Mouse (Mus musculus): ENCODE results near the gene Cmpk1. TPM values are rescaled to one million over a fixed set of nuclear protein-coding genes. Genes with fewer than 3 reads are reported as not detected.

Cmpk1 gene
- polyA plus RNA-seq, 1 experiment from 2014 or later, result 229 TPM

GRCm38 (mm10) chr4:114913594-114913962 lies 73.5 kb downstream of the Cmpk1 start:
- peak; percentile 20; the same call in 1 of the 2 replicates for ATAC-seq
- WGBS, result under 1% methylated on average over 13 of the region's 13 CpGs
- no peaks in the 10 kb centered on the region for H3K36me3 ChIP-seq (ENCODE audit: control insufficient read depth, insufficient read depth, low read length)

GRCm38 (mm10) chr4:114912705-114913593 lies 74.1 kb downstream of the Cmpk1 start:
- Histone ChIP-seq H3K4me2 (ENCODE audit: low read length) (no peak overlapping the region), H3K9me3 (replicated peaks; ENCODE audit: control insufficient read depth, low read length, poor library complexity, severe bottlenecking) (no peaks in the 10 kb centered on the region), H3K27ac (ENCODE audit: low read length) (no peak overlapping the region), H3K36me3 (ENCODE audit: control insufficient read depth, insufficient read depth, low read length) (no peaks in the 10 kb centered on the region), H3K27me3 (ENCODE audit: control insufficient read depth, insufficient read depth, low read depth, low read length) (peaks cover 78% of the 10 kb centered on the region), H3K4me1 (ENCODE audit: control insufficient read depth, insufficient read depth, low read length) (peaks cover 10% of the 10 kb centered on the region), H3K9ac (ENCODE audit: low read depth, low read length) (no peak overlapping the region), H3K4me3 (ENCODE audit: low read depth, low read length) (no peak overlapping the region)
- 2% methylated on average over 35 of the region's 35 CpGs for WGBS
- ATAC-seq, result no peak

More at GRCm38 (mm10) chr4:114913594-114913962, 73.5 kb downstream of the Cmpk1 start:
- H3K27ac ChIP-seq (ENCODE audit: low read length), result no peak overlapping the region
- H3K27me3 ChIP-seq (ENCODE audit: control insufficient read depth, insufficient read depth, low read depth, low read length), result peaks cover 76% of the 10 kb centered on the region
- no peak overlapping the region for H3K4me3 ChIP-seq (ENCODE audit: low read depth, low read length)
- H3K9ac ChIP-seq (ENCODE audit: low read depth, low read length), result no peak overlapping the region
- no peaks in the 10 kb centered on the region for H3K9me3 ChIP-seq (replicated peaks; ENCODE audit: control insufficient read depth, low read length, poor library complexity, severe bottlenecking)
- peaks cover 4% of the 10 kb centered on the region; the same call in 1 of the 2 replicates for H3K4me1 ChIP-seq (ENCODE audit: control insufficient read depth, insufficient read depth, low read length)
- no peak overlapping the region for H3K4me2 ChIP-seq (ENCODE audit: low read length)

GRCm38 (mm10) chr4:114909602-114910484 lies 77.2 kb downstream of the Cmpk1 start:
- H3K36me3 ChIP-seq (ENCODE audit: control insufficient read depth, insufficient read depth, low read length), result no peaks in the 10 kb centered on the region
- no peak for ATAC-seq
- H3K27me3 ChIP-seq (ENCODE audit: control insufficient read depth, insufficient read depth, low read depth, low read length), result peaks cover 78% of the 10 kb centered on the region
- H3K9me3 ChIP-seq (replicated peaks; ENCODE audit: control insufficient read depth, low read length, poor library complexity, severe bottlenecking), result no peaks in the 10 kb centered on the region
- H3K4me3 ChIP-seq (ENCODE audit: low read depth, low read length), result no peak overlapping the region
- H3K4me2 ChIP-seq (ENCODE audit: low read length), result peak overlapping the region; percentile 61
- H3K4me1 ChIP-seq (ENCODE audit: control insufficient read depth, insufficient read depth, low read length), result peaks cover 10% of the 10 kb centered on the region
- H3K9ac ChIP-seq (ENCODE audit: low read depth, low read length), result no peak overlapping the region
- 2% methylated on average over 20 of the region's 20 CpGs for WGBS
- H3K27ac ChIP-seq (ENCODE audit: low read length), result no peak overlapping the region

Other genes starting within 250 kb of the Cmpk1 start
- gene Gm12830, start 165.5 kb downstream of the Cmpk1 start, polyA plus RNA-seq (2015; fragmentation: Nextera tagmentation; extraction: Ambion mirVana), result not detected in 2 replicates
- gene Foxd2, start 78.4 kb downstream of the Cmpk1 start, polyA plus RNA-seq (2015; fragmentation: Nextera tagmentation; extraction: Ambion mirVana), result 0.23 and 0.24 TPM in 2 replicates
- gene Foxe3, start 61.2 kb downstream of the Cmpk1 start, polyA plus RNA-seq (2015; fragmentation: Nextera tagmentation; extraction: Ambion mirVana), result not detected in 2 replicates
- gene Stil, start 12.9 kb upstream of the Cmpk1 start, polyA plus RNA-seq (2015; fragmentation: Nextera tagmentation; extraction: Ambion mirVana), result 2.0 and 2.1 TPM in 2 replicates
- 4.6 and 6.4 TPM in 2 replicates for gene Tal1, start 69.2 kb upstream of the Cmpk1 start, polyA plus RNA-seq (2015; fragmentation: Nextera tagmentation; extraction: Ambion mirVana)
- gene Pdzk1ip1, start 101.5 kb upstream of the Cmpk1 start, polyA plus RNA-seq (2015; fragmentation: Nextera tagmentation; extraction: Ambion mirVana), result 2.0 and 2.3 TPM in 2 replicates
- gene Cyp4x1, start 147.0 kb upstream of the Cmpk1 start, polyA plus RNA-seq (2015; fragmentation: Nextera tagmentation; extraction: Ambion mirVana), result 11.8 and 15.4 TPM in 2 replicates

Data from midbrain, embryonic 16.5 days (tissue).